Mouse (Mus musculus) stomach, postnatal 0 days (tissue): ENCODE results near the gene Churc1. TPM values are rescaled to one million over a fixed set of nuclear protein-coding genes. Genes with fewer than 3 reads are reported as not detected.

ENCODE experiments used
- ATAC-seq: fragments of 200-750 bp; cut with Nextera tagmentation; 2 replicates; pipeline ENCODE4 v1.8.0; 2017; ENCODE audit not compliant: low FRiP score, low TSS enrichment
- DNase-seq: peaks from one replicate; pipeline ENCODE4 v3.0.0-alpha.2; 2016; ENCODE audit warnings: low spot score
- H3K27ac ChIP-seq: fragments of 300-500 bp; sonication (generic); replicated peaks from 2 replicates; pipeline ENCODE4 v1.5.1; 2014; ENCODE audit warnings: mild to moderate bottlenecking, control low read depth
- H3K27me3 ChIP-seq: fragments of 300-500 bp; sonication (generic); 2 replicates; pipeline ENCODE4 v1.6.1; 2014; ENCODE audit warnings: low read length; ENCODE audit not compliant: control insufficient read depth, insufficient read depth
- H3K36me3 ChIP-seq: fragments of 300-500 bp; sonication (generic); 2 replicates; pipeline ENCODE4 v1.6.1; 2014; ENCODE audit warnings: low read length, mixed read lengths; ENCODE audit not compliant: control insufficient read depth, insufficient read depth
- H3K4me1 ChIP-seq: fragments of 300-500 bp; sonication (generic); replicated peaks from 2 replicates; pipeline ENCODE4 v1.6.1; 2014; ENCODE audit warnings: antibody characterized with exemption; ENCODE audit not compliant: control insufficient read depth, insufficient read depth
- H3K4me2 ChIP-seq: fragments of 300-500 bp; sonication (generic); replicated peaks from 2 replicates; pipeline ENCODE4 v1.6.1; 2014; ENCODE audit warnings: low read depth, mild to moderate bottlenecking, control low read depth, moderate library complexity
- H3K4me3 ChIP-seq: fragments of 300-500 bp; sonication (generic); 2 replicates; pipeline ENCODE4 v1.5.1; 2014; ENCODE audit warnings: low read depth, low read length, control low read depth
- H3K9ac ChIP-seq: fragments of 300-500 bp; sonication (generic); 2 replicates; pipeline ENCODE4 v1.6.1; 2014; ENCODE audit warnings: mild to moderate bottlenecking, low read length, control low read depth, mixed read lengths
- H3K9me3 ChIP-seq: fragments of 300-500 bp; sonication (generic); 2 replicates; pipeline ENCODE4 v1.6.1; 2016; ENCODE audit warnings: low read length; ENCODE audit not compliant: control insufficient read depth
- CTCF ChIP-seq: IDR thresholded peaks from 2 replicates; pipeline ENCODE4 v1.5.1; 2016; ENCODE audit warnings: antibody characterized with exemption, low read depth, mild to moderate bottlenecking, moderate library complexity
- EP300 ChIP-seq: optimal IDR thresholded peaks from 2 replicates; pipeline ENCODE3; 2016; ENCODE audit warnings: antibody characterized with exemption
- WGBS: fragments of 180-500 bp; shearing (Covaris S2); extraction: QIAGEN DNeasy Blood & Tissue Kit; methylation state at CpG from one replicate; pipeline ENCODE4 v1.1.7; 2014; 5-methylcytosine and 5-hydroxymethylcytosine counted together
- polyA plus RNA-seq: library from polyadenylated mRNA; unstranded; fragments of >200 nt; fragmentation: Nextera tagmentation; extraction: Ambion mirVana; gene quantifications from 2 replicates; pipeline ENCODE4 v1.2.1, GENCODE M21; 2015

Churc1 gene
- polyA plus RNA-seq, 1 experiment from 2014 or later: 163 TPM

DNA sequence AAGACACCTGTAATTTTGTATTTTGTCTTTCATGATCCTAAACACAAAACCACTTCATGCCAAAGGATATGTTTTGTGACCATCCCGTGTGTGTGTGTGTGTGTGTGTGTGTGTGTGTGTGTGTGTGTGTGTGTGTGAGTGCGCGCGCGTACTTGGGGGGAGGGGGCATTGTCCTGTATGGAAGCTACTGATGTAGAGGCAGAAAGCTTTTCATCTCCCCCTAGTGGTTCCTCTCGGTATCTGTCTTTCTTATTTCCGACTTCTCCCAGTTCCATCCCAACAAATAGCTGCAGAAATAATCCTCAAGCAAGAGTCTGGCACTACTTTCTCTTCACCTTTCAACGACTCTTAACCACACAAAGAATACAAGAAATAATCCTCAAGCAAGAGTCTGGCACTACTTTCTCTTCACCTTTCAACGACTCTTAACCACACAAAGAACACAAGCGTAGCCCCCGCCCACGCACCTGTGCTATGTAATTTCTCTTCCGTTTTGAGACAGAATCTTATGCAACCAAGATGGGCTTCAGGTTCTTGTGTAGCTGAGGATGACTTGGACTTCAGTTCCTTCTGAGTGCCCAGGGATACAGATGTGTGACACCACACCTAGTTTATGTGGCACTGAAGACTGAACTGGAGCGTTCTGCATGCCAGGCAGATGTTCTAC, 12.6 kb upstream of the Churc1 start:
- H3K4me2 ChIP-seq: no peak overlapping the region
- no peaks in the 10 kb centered on the region for H3K27me3 ChIP-seq
- H3K9me3 ChIP-seq: no peaks in the 10 kb centered on the region
- H3K4me3 ChIP-seq: no peak overlapping the region
- H3K4me1 ChIP-seq: no peaks in the 10 kb centered on the region
- ATAC-seq: no peak; the same call in 1 of the 2 replicates
- peak; percentile 75 for TF ChIP-seq CTCF
- TF ChIP-seq EP300: no peak
- no peak overlapping the region for H3K9ac ChIP-seq
- no peaks in the 10 kb centered on the region for H3K36me3 ChIP-seq
- WGBS: 39% methylated on average over 14 of the region's 14 CpGs
- DNase-seq: peak; percentile 34
- H3K27ac ChIP-seq: no peak overlapping the region

DNA sequence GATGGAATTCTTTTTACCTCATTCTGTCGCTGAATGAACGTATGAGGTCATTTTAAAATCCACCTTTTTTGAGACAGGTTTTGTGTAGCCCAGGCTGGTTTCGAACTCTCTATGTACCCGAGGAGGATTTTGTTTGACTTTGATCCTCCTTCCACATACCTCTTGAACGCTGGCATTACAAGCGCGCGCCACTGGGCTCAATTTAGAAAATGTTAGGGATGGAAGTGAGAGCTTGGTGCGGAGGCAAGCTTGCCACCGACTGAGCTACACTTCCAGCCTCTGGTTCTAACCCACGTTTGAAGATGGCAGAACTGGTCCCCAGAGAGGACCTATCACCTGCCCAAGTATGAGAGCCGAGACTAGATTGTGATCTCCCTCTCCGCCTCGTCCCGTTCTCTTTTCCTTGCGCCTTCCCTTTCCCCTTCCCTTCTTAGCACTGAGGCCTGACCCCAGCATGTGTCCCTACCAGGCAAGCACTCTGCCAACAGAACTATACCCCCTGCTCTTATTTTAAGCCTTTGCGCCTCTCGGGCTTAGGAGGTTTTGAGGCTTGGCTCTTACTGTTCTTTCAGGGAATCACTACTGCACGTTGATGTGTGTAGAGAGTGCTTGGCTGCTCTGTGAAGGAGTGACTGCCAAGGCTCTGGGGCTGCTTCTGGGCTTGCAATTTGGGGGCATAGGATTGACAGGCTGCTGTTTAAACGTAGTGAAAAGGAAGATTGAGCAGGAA, 728 bp downstream of the Churc1 start:
- peak; percentile 36 for ATAC-seq
- no peaks in the 10 kb centered on the region for H3K27me3 ChIP-seq
- peak overlapping the region; percentile 81 for H3K27ac ChIP-seq

DNA sequence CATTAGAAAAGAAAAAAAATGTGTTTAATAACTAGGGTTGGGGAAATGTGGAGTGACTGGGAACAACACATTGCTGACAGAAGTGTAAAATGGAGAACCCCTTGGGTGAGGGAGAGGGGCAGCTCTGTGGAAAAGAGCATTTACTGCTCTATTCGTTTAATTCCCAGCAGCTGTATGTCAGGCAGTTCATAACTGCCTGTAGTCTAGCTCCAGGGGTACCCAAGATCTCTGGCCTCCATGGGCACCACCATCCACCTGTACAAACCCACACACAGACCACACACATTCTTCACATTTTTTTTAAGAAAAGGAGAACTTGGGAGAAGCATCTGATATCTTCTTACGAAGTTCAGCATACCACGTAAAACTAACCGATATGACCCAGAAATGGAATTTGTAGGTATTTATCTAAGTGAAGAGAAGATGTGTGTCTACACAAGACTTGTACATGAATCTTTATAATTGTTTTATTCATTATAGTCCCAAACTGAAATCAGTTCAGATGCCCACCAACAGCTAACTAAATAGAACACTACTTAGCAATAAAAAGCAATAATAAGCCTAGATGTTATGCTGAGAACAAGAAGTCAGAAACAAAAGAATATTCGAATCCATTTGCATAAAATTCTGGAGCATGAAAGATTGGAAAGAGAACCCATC, 5.6 kb downstream of the Churc1 start:
- H3K9me3 ChIP-seq: no peaks in the 10 kb centered on the region
- H3K9ac ChIP-seq: no peak overlapping the region
- no peak overlapping the region for H3K4me2 ChIP-seq
- ATAC-seq (no peak), DNase-seq (no peak)
- H3K36me3 ChIP-seq: no peaks in the 10 kb centered on the region
- H3K4me1 ChIP-seq: no peaks in the 10 kb centered on the region; the same call in 1 of the 2 replicates
- H3K4me3 ChIP-seq: no peak overlapping the region
- H3K27ac ChIP-seq: no peak overlapping the region
- no peaks in the 10 kb centered on the region for H3K27me3 ChIP-seq
- TF ChIP-seq EP300: no peak
- no peak for TF ChIP-seq CTCF
- 86% methylated on average over 5 of the region's 5 CpGs for WGBS

More for the DNA sequence above, 728 bp downstream of the Churc1 start:
- Histone ChIP-seq H3K9ac (peak overlapping the region; percentile 86), H3K36me3 (no peaks in the 10 kb centered on the region), H3K4me3 (peak overlapping the region; percentile 72), H3K4me2 (peak overlapping the region; percentile 69), H3K4me1 (no peaks in the 10 kb centered on the region), H3K9me3 (no peaks in the 10 kb centered on the region)
- TF ChIP-seq CTCF: no peak
- no peak for TF ChIP-seq EP300
- DNase-seq: no peak
- 21% methylated on average over 20 of the region's 20 CpGs for WGBS

DNA sequence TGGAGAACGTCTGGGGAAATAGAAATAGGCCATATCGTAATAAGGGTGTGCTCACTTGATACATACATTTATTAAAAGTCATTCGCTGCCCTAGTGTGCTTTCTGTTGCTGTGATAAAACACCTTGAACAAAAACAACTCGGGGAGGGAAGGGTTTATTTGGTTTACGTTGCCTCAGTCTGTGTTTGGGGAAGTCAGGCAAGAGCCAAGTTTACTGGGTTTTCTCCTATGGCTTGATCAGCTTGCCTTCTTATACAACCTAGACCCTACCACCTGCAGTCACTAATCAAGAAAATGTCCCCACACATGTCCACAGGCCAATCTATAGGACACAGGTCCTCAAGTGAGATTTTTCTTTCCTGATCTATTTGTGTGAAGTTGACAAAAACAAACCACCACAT, 6.2 kb downstream of the Churc1 start:
- Histone ChIP-seq H3K9me3 (no peaks in the 10 kb centered on the region), H3K4me3 (no peak overlapping the region), H3K4me2 (no peak overlapping the region), H3K27ac (no peak overlapping the region), H3K4me1 (no peaks in the 10 kb centered on the region; the same call in 1 of the 2 replicates), H3K36me3 (no peaks in the 10 kb centered on the region), H3K27me3 (no peaks in the 10 kb centered on the region), H3K9ac (no peak overlapping the region)
- WGBS: 82% methylated on average over 5 of the region's 5 CpGs
- DNase-seq: no peak
- no peak for TF ChIP-seq CTCF
- no peak for TF ChIP-seq EP300
- no peak for ATAC-seq

DNA sequence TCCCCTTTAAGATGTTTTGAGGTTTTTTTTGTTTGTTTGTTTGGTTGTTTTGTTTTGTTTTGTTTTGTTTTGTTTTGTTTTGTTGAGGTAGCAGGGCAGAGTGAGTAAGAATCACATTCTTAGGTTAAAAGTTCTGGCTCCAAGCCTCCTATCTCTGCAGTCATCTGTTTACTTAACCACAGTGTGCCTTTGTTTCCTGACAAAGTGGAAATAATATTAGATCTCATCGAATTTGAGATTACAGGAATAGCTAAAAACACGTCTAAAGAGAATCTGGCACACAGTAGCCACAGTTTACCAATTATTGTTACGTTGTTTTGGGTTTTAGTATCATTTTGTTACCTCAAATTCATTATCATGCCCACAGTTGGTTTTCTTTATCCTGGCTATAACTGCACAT, 9.3 kb downstream of the Churc1 start:
- H3K4me2 ChIP-seq: no peak overlapping the region
- 61% methylated on average over 3 of the region's 3 CpGs for WGBS
- DNase-seq (no peak), ATAC-seq (no peak)
- no peak overlapping the region for H3K9ac ChIP-seq
- H3K27ac ChIP-seq: no peak overlapping the region
- TF ChIP-seq EP300: no peak
- no peak overlapping the region for H3K4me3 ChIP-seq
- H3K9me3 ChIP-seq: no peaks in the 10 kb centered on the region
- peaks cover 4% of the 10 kb centered on the region; the same call in 1 of the 2 replicates for H3K36me3 ChIP-seq
- no peaks in the 10 kb centered on the region for H3K27me3 ChIP-seq
- H3K4me1 ChIP-seq: no peaks in the 10 kb centered on the region; the same call in 1 of the 2 replicates

DNA sequence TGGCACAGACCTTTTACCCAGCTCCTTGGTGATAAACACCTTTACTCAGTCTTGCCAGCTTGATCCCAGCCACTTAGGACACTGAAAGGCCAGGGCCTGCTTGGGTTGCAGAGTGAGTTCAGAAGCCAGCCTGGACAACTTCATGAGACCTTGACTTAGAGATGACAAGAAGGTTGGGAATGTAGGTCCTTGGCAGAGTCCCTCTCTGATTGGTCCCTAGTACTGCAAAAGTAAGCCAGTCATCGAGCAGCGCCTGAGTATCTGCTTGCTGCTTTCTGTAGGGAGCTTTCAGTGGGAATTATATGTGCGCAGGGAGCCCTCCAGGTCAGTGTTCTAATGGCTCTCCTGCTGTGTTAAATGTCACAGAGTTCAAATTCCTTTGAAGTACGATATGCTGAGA, 9.8 kb downstream of the Churc1 start:
- Histone ChIP-seq H3K4me1 (no peaks in the 10 kb centered on the region; the same call in 1 of the 2 replicates), H3K27ac (no peak overlapping the region), H3K36me3 (peaks cover 4% of the 10 kb centered on the region; the same call in 1 of the 2 replicates), H3K4me3 (no peak overlapping the region), H3K27me3 (no peaks in the 10 kb centered on the region), H3K4me2 (no peak overlapping the region), H3K9ac (no peak overlapping the region), H3K9me3 (no peaks in the 10 kb centered on the region)
- TF ChIP-seq CTCF: no peak
- TF ChIP-seq EP300: no peak
- DNase-seq (no peak), ATAC-seq (no peak)
- WGBS: 71% methylated on average over 4 of the region's 4 CpGs
